Mouse (Mus musculus): ENCODE measurements around the gene Lrrc51. TPM values are rescaled to one million over a fixed set of nuclear protein-coding genes. Genes with fewer than 3 reads are reported as not detected.

The Lrrc51 gene
- polyA plus RNA-seq, 1 experiment from 2014 or later, result 4.2 TPM

GRCm38 (mm10) chr7:101884160-101884559, 49.5 kb downstream of the Lrrc51 start:
- Histone ChIP-seq H3K4me3 (no peak overlapping the region), H3K9ac (no peak overlapping the region), H3K27ac (ENCODE audit: poor library complexity, severe bottlenecking) (no peak overlapping the region), H3K27me3 (replicated peaks) (peaks cover 1% of the 10 kb centered on the region; the same call in 1 of the 2 replicates), H3K36me3 (no peaks in the 10 kb centered on the region), H3K9me3 (replicated peaks) (no peaks in the 10 kb centered on the region), H3K4me2 (no peak overlapping the region), H3K4me1 (replicated peaks) (no peaks in the 10 kb centered on the region)
- 92% methylated on average over 4 of the region's 4 CpGs for WGBS
- ATAC-seq (ENCODE audit: insufficient number of reproducible peaks, low FRiP score), result no peak

GRCm38 (mm10) chr7:101882413-101883154, 51.1 kb downstream of the Lrrc51 start:
- no peak overlapping the region for H3K4me3 ChIP-seq

GRCm38 (mm10) chr7:101880855-101881254, 52.8 kb downstream of the Lrrc51 start:
- no peaks in the 10 kb centered on the region for H3K4me1 ChIP-seq (replicated peaks)
- ATAC-seq (ENCODE audit: insufficient number of reproducible peaks, low FRiP score), result no peak
- 73% methylated on average over 4 of the region's 4 CpGs for WGBS

More at GRCm38 (mm10) chr7:101882413-101883154, 51.1 kb downstream of the Lrrc51 start:
- ATAC-seq (ENCODE audit: insufficient number of reproducible peaks, low FRiP score), result no peak
- no peaks in the 10 kb centered on the region for H3K27me3 ChIP-seq (replicated peaks)
- no peaks in the 10 kb centered on the region for H3K9me3 ChIP-seq (replicated peaks)
- H3K9ac ChIP-seq, result no peak overlapping the region
- no peak overlapping the region for H3K27ac ChIP-seq (ENCODE audit: poor library complexity, severe bottlenecking)
- no peaks in the 10 kb centered on the region for H3K4me1 ChIP-seq (replicated peaks)
- no peak overlapping the region for H3K4me2 ChIP-seq
- no peaks in the 10 kb centered on the region for H3K36me3 ChIP-seq
- WGBS, result 70% methylated on average over 9 of the region's 9 CpGs

GRCm38 (mm10) chr7:101875978-101876377, 57.7 kb downstream of the Lrrc51 start:
- peaks cover 13% of the 10 kb centered on the region for H3K4me1 ChIP-seq (replicated peaks)
- WGBS, result 90% methylated on average over 1 of the region's 1 CpGs
- no peaks in the 10 kb centered on the region for H3K36me3 ChIP-seq
- no peaks in the 10 kb centered on the region for H3K9me3 ChIP-seq (replicated peaks)
- no peak for ATAC-seq (ENCODE audit: insufficient number of reproducible peaks, low FRiP score)
- H3K4me3 ChIP-seq, result no peak overlapping the region
- no peak overlapping the region for H3K27ac ChIP-seq (ENCODE audit: poor library complexity, severe bottlenecking)
- no peak overlapping the region for H3K9ac ChIP-seq
- H3K27me3 ChIP-seq (replicated peaks), result no peaks in the 10 kb centered on the region
- no peak overlapping the region for H3K4me2 ChIP-seq

More at GRCm38 (mm10) chr7:101880855-101881254, 52.8 kb downstream of the Lrrc51 start:
- H3K4me3 ChIP-seq, result no peak overlapping the region
- H3K27ac ChIP-seq (ENCODE audit: poor library complexity, severe bottlenecking), result no peak overlapping the region
- no peak overlapping the region for H3K4me2 ChIP-seq
- no peaks in the 10 kb centered on the region for H3K36me3 ChIP-seq
- H3K9me3 ChIP-seq (replicated peaks), result no peaks in the 10 kb centered on the region
- no peak overlapping the region for H3K9ac ChIP-seq
- H3K27me3 ChIP-seq (replicated peaks), result no peaks in the 10 kb centered on the region

GRCm38 (mm10) chr7:101871296-101871695, 62.4 kb downstream of the Lrrc51 start:
- H3K4me3 ChIP-seq, result no peak overlapping the region
- H3K27ac ChIP-seq (ENCODE audit: poor library complexity, severe bottlenecking), result peak overlapping the region; percentile 32

GRCm38 (mm10) chr7:101870629-101871028, 63.1 kb downstream of the Lrrc51 start, which contains the start of gene Folr1:
Gene Folr1, minus strand, starts transcription at chr7:101870788.
- no peaks in the 10 kb centered on the region for H3K27me3 ChIP-seq (replicated peaks)
- peak within 1 kb of the TSS; percentile 32 for H3K27ac ChIP-seq (ENCODE audit: poor library complexity, severe bottlenecking)
- peaks cover 31% of the 10 kb centered on the region for H3K4me1 ChIP-seq (replicated peaks)
- no peaks in the 10 kb centered on the region for H3K36me3 ChIP-seq
- no peak within 1 kb of the TSS for H3K9ac ChIP-seq
- no peak within 1 kb of the TSS for H3K4me2 ChIP-seq
- 70% methylated on average over 2 of the region's 2 CpGs for WGBS
- no peak for ATAC-seq (ENCODE audit: insufficient number of reproducible peaks, low FRiP score)
- H3K9me3 ChIP-seq (replicated peaks), result no peaks in the 10 kb centered on the region
- H3K4me3 ChIP-seq, result no peak within 1 kb of the TSS

More at GRCm38 (mm10) chr7:101871296-101871695, 62.4 kb downstream of the Lrrc51 start:
- Histone ChIP-seq H3K4me1 (replicated peaks) (peaks cover 31% of the 10 kb centered on the region), H3K36me3 (no peaks in the 10 kb centered on the region), H3K9ac (no peak overlapping the region), H3K9me3 (replicated peaks) (no peaks in the 10 kb centered on the region), H3K27me3 (replicated peaks) (no peaks in the 10 kb centered on the region), H3K4me2 (no peak overlapping the region)
- 36% methylated on average over 3 of the region's 3 CpGs for WGBS
- peak; percentile 70 for ATAC-seq (ENCODE audit: insufficient number of reproducible peaks, low FRiP score)

- no peaks in the 10 kb centered on the region for H3K36me3 ChIP-seq
- H3K9me3 ChIP-seq (replicated peaks), result no peaks in the 10 kb centered on the region
- H3K4me1 ChIP-seq (replicated peaks), result peaks cover 31% of the 10 kb centered on the region
- no peak for ATAC-seq (ENCODE audit: insufficient number of reproducible peaks, low FRiP score)
- peak overlapping the region; percentile 14; the same call in 1 of the 2 replicates for H3K27ac ChIP-seq (ENCODE audit: poor library complexity, severe bottlenecking)
- H3K4me2 ChIP-seq, result no peak overlapping the region
- H3K9ac ChIP-seq, result no peak overlapping the region
- 66% methylated on average over 7 of the region's 7 CpGs for WGBS
- no peaks in the 10 kb centered on the region for H3K27me3 ChIP-seq (replicated peaks)
- no peak overlapping the region for H3K4me3 ChIP-seq
These were observed 64.6 kb downstream of the Lrrc51 start for GRCm38 (mm10) chr7:101869163-101869500.

GRCm38 (mm10) chr7:101868241-101869162, 65.2 kb downstream of the Lrrc51 start:
- Histone ChIP-seq H3K9ac (no peak overlapping the region), H3K4me3 (no peak overlapping the region), H3K27ac (ENCODE audit: poor library complexity, severe bottlenecking) (peak overlapping the region; percentile 14; the same call in 1 of the 2 replicates), H3K27me3 (replicated peaks) (no peaks in the 10 kb centered on the region), H3K4me2 (no peak overlapping the region), H3K9me3 (replicated peaks) (no peaks in the 10 kb centered on the region), H3K36me3 (no peaks in the 10 kb centered on the region), H3K4me1 (replicated peaks) (peaks cover 31% of the 10 kb centered on the region)
- ATAC-seq (ENCODE audit: insufficient number of reproducible peaks, low FRiP score), result 0 out of 2 replicates have a peak, but pooled peaks have one; percentile 34
- 58% methylated on average over 13 of the region's 13 CpGs for WGBS

GRCm38 (mm10) chr7:101867482-101867881, 66.2 kb downstream of the Lrrc51 start:
- Histone ChIP-seq H3K9ac (no peak overlapping the region), H3K9me3 (replicated peaks) (no peaks in the 10 kb centered on the region), H3K27ac (ENCODE audit: poor library complexity, severe bottlenecking) (no peak overlapping the region), H3K4me1 (replicated peaks) (peaks cover 26% of the 10 kb centered on the region), H3K4me3 (no peak overlapping the region), H3K36me3 (no peaks in the 10 kb centered on the region), H3K27me3 (replicated peaks) (no peaks in the 10 kb centered on the region), H3K4me2 (no peak overlapping the region)
- ATAC-seq (ENCODE audit: insufficient number of reproducible peaks, low FRiP score), result no peak
- WGBS, result 84% methylated on average over 4 of the region's 4 CpGs

GRCm38 (mm10) chr7:101866491-101867265, 67.0 kb downstream of the Lrrc51 start:
- Histone ChIP-seq H3K4me2 (no peak overlapping the region), H3K36me3 (no peaks in the 10 kb centered on the region), H3K27me3 (replicated peaks) (no peaks in the 10 kb centered on the region), H3K27ac (ENCODE audit: poor library complexity, severe bottlenecking) (no peak overlapping the region), H3K9ac (no peak overlapping the region), H3K9me3 (replicated peaks) (no peaks in the 10 kb centered on the region), H3K4me3 (no peak overlapping the region), H3K4me1 (replicated peaks) (peaks cover 25% of the 10 kb centered on the region)
- WGBS, result 71% methylated on average over 11 of the region's 11 CpGs
- ATAC-seq (ENCODE audit: insufficient number of reproducible peaks, low FRiP score), result no peak

Measured in heart, embryonic 12.5 days (tissue).